ENCODE assay signal across 7 mouse cellular contexts in the genomic region with DNA sequence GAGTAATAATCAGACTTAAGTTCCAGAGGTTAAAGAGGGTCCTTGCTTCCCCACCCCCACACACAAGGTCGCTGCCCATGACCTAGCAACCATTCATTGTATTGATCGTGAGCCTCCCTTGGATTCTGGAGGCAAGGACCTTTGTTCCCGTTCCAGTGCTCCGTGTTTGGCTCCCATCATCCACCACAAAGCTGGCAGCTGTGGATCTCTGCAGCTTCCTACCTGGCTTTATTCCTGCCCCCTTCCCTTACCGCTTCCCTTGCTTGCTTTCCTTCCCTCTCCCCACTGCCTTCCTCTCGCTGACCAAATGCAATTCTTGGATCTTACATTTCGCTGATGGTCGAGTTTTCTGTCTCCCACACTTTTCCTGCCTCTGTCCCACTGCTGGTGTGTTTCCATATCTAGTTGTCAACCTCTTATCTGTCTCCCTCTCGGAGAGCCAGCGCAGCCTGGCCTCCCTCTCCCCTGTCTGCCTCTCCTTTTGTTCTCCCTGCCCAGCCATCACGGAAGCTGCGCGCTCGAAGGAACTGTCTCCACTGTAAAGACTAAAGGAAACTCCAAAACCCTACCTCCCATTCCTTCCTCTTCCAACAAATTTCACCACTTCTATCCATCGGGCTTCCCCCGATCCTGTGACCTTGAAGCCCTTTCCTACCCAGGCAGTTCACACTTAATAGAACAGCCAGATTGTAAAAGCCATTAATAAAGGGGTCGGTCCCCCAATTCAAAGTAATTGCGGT. TPM values are rescaled to one million over a fixed set of nuclear protein-coding genes. Genes with fewer than 3 reads are reported as not detected.
DNase-seq lines count a peak whose midpoint lies in the region; ATAC-seq and TF ChIP-seq lines count a peak whose summit lies in the region.

No protein-coding gene starts in this region.

- H3K79me2 ChIP-seq in C2C12 (ENCODE audit: control insufficient read depth, insufficient read depth) = peaks cover 85% of the 10 kb centered on the region

- no peaks in the 10 kb centered on the region for H3K27me3 ChIP-seq in C2C12 (ENCODE audit: control insufficient read depth, insufficient read depth, insufficient read length)
- no peaks in the 10 kb centered on the region for H3K27me3 ChIP-seq in heart, embryonic 15.5 days
- peaks cover 62% of the 10 kb centered on the region for H3K27me3 ChIP-seq in liver, embryonic 15.5 days

- H3K9ac ChIP-seq in ES-E14 (ENCODE audit: insufficient read depth, low read depth, low read length, poor library complexity, severe bottlenecking) = peak overlapping the region; percentile 20; the same call in 1 of the 2 replicates
- H3K9ac ChIP-seq in heart, embryonic 15.5 days = peak overlapping the region; percentile 92
- peak overlapping the region; percentile 17; the same call in 1 of the 2 replicates for H3K9ac ChIP-seq in liver, embryonic 15.5 days

- WGBS in heart, embryonic 15.5 days = 4% methylated on average over 18 of the region's 18 CpGs
- 13% methylated on average over 18 of the region's 18 CpGs for WGBS in liver, embryonic 15.5 days (ENCODE audit: insufficient replicate concordance)

- H3K27ac ChIP-seq in ES-E14 (ENCODE audit: insufficient read depth, low read depth, low read length, poor library complexity, severe bottlenecking) = no peak overlapping the region
- H3K27ac ChIP-seq in heart, embryonic 15.5 days = peak overlapping the region; percentile 96
- H3K27ac ChIP-seq in liver, embryonic 15.5 days (replicated peaks) = peak overlapping the region; percentile 72

- H3K4me1 ChIP-seq in ES-E14 (ENCODE audit: control insufficient read depth in 2 of 2, insufficient read depth in 2 of 2, low read length in 2 of 2, poor library complexity in 1 of 2) = peaks cover 6 to 25% of the 10 kb centered on the region in 2 experiments
- H3K4me1 ChIP-seq in heart, embryonic 15.5 days (replicated peaks) = peaks cover 73% of the 10 kb centered on the region
- peaks cover 84% of the 10 kb centered on the region for H3K4me1 ChIP-seq in liver, embryonic 15.5 days (replicated peaks)

- peak overlapping the region; percentile 67 for H3K4me2 ChIP-seq in heart, embryonic 15.5 days
- peak overlapping the region; percentile 72 for H3K4me2 ChIP-seq in liver, embryonic 15.5 days

- H3K9me3 ChIP-seq in ES-E14 (ENCODE audit: control insufficient read depth, insufficient read depth, low read depth, low read length) = no peaks in the 10 kb centered on the region
- H3K9me3 ChIP-seq in heart, embryonic 15.5 days (replicated peaks) = no peaks in the 10 kb centered on the region
- H3K9me3 ChIP-seq in liver, embryonic 15.5 days (replicated peaks) = no peaks in the 10 kb centered on the region

- in situ Hi-C loops in ES-E14 (cut with MboI; ENCODE audit: low sequenced_read_pairs in 2 of 2, unreplicated experiment in 2 of 2) = no loop called here

- H3K4me3 ChIP-seq in C2C12 (ENCODE audit: insufficient read depth, poor library complexity, severe bottlenecking) (peak overlapping the region; percentile 89), ES-E14 (ENCODE audit: insufficient read depth in 1 of 2, low read depth in 1 of 2, low read length in 2 of 2, poor library complexity in 1 of 2, severe bottlenecking in 1 of 2) (peak overlapping the region; percentile 68 to 69)
- H3K4me3 ChIP-seq in heart, embryonic 15.5 days = peak overlapping the region; percentile 74
- peak overlapping the region; percentile 62 for H3K4me3 ChIP-seq in liver, embryonic 15.5 days (replicated peaks)

- H3ac ChIP-seq in C2C12 (ENCODE audit: control insufficient read depth, insufficient read length, low read depth) = peak overlapping the region; percentile 56

- H3K36me3 ChIP-seq in C2C12 (ENCODE audit: control insufficient read depth, insufficient read depth) (peaks cover 30% of the 10 kb centered on the region), ES-E14 (ENCODE audit: control insufficient read depth, insufficient read depth, low read length, poor library complexity, severe bottlenecking) (peaks cover 7% of the 10 kb centered on the region)
- 0 out of 2 replicates have a peak, but pooled peaks cover 4% of the 10 kb centered on the region for H3K36me3 ChIP-seq in heart, embryonic 15.5 days
- 0 out of 2 replicates have a peak, but pooled peaks cover 5% of the 10 kb centered on the region for H3K36me3 ChIP-seq in liver, embryonic 15.5 days (replicated peaks)

- no peak for TF ChIP-seq CTCF in C2C12 (IDR thresholded peaks at IDR 0.05; ENCODE audit: control insufficient read depth, insufficient read depth, insufficient read length)

- peaks cover 45% of the 10 kb centered on the region for H3K79me3 ChIP-seq in C2C12 (ENCODE audit: low read depth)

- ATAC-seq in heart, embryonic 15.5 days (replicated peaks; ENCODE audit: insufficient number of reproducible peaks, insufficient read depth, low FRiP score, low read depth) = no peak
- no peak for ATAC-seq in liver, embryonic 15.5 days (ENCODE audit: insufficient read depth)
- no peak for ATAC-seq in megakaryocyte-erythroid progenitor cell, adult 5-6 weeks (replicated peaks; ENCODE audit: low FRiP score, low TSS enrichment, poor library complexity, severe bottlenecking)

- DNase-seq in ES-E14 (ENCODE audit: low read depth, low spot score) = no peak
- DNase-seq in right cerebral cortex, adult 18-20 months = no peak
- DNase-seq in gastrocnemius, postnatal 25 days = no peak

TF ChIP-seq in C2C12, 6 proteins besides CTCF, POLR2A, EP300 and RAD21:
- TF ChIP-seq MYOD1 (IDR thresholded peaks at IDR 0.05; ENCODE audit: control insufficient read depth, insufficient read length, low read depth) (no peak), MAX (IDR thresholded peaks at IDR 0.05) (no peak)

TF ChIP-seq in ES-E14, 5 proteins besides CTCF, POLR2A, EP300 and RAD21:
- TF ChIP-seq ZC3H11A (IDR thresholded peaks at IDR 0.05; ENCODE audit: borderline replicate concordance, low read depth, low read length) (no peak), ZNF384 (IDR thresholded peaks at IDR 0.05; ENCODE audit: low read depth, low read length) (no peak), HCFC1 (IDR thresholded peaks at IDR 0.05; ENCODE audit: borderline replicate concordance, insufficient read depth, low read length) (no peak), CHD2 (IDR thresholded peaks at IDR 0.05; ENCODE audit: low read depth, low read length) (no peak), MAFK (IDR thresholded peaks at IDR 0.05; ENCODE audit: insufficient read depth, low read depth, low read length) (no peak)

RNA-seq across cellular contexts. Expression of a gene that starts 0.8 kb away (rescaled TPM):
- 118 TPM for polyA plus RNA-seq in C2C12 (2012; fragmentation: generic; extraction: Trizol)
- total RNA-seq in ES-E14 (2012; rRNA removed) = 29.8 and 67.3 TPM in 2 replicates
- 91.2 and 125 TPM in 2 replicates for polyA plus RNA-seq in heart, embryonic 15.5 days (2015; fragmentation: Nextera tagmentation; extraction: Ambion mirVana)
- polyA plus RNA-seq in liver, embryonic 15.5 days (2015; fragmentation: Nextera tagmentation; extraction: Ambion mirVana) = 22.6 and 24.7 TPM in 2 replicates
- 39.2 and 44.9 TPM in 2 replicates for total RNA-seq in megakaryocyte-erythroid progenitor cell, adult 5-6 weeks (2014; fragmentation: Nextera tagmentation)
- 23.4 and 37.2 TPM in 2 replicates for total RNA-seq in megakaryocyte-erythroid progenitor cell, adult 5-6 weeks (2017)
- total RNA-seq in gastrocnemius, postnatal 25 days (2021) = 10 to 100 TPM; 15.8 to 17.1 TPM

RNA-seq across cellular contexts. Expression of a gene that starts 3.9 kb away (rescaled TPM):
- 518 TPM for polyA plus RNA-seq in C2C12 (2012; fragmentation: generic; extraction: Trizol)
- 137 and 272 TPM in 2 replicates for total RNA-seq in ES-E14 (2012; rRNA removed)
- 196 and 285 TPM in 2 replicates for polyA plus RNA-seq in heart, embryonic 15.5 days (2015; fragmentation: Nextera tagmentation; extraction: Ambion mirVana)
- 128 and 168 TPM in 2 replicates for polyA plus RNA-seq in liver, embryonic 15.5 days (2015; fragmentation: Nextera tagmentation; extraction: Ambion mirVana)
- 504 and 507 TPM in 2 replicates for total RNA-seq in megakaryocyte-erythroid progenitor cell, adult 5-6 weeks (2014; fragmentation: Nextera tagmentation)
- total RNA-seq in megakaryocyte-erythroid progenitor cell, adult 5-6 weeks (2017) = 266 and 434 TPM in 2 replicates
- 10 to 100 TPM; 94.2 to 95.6 TPM for total RNA-seq in gastrocnemius, postnatal 25 days (2021)

RNA-seq across cellular contexts. Expression of a gene that starts 13.0 kb away (rescaled TPM):
- 0.35 TPM for polyA plus RNA-seq in C2C12 (2012; fragmentation: generic; extraction: Trizol)
- 93.1 and 310 TPM in 2 replicates for total RNA-seq in ES-E14 (2012; rRNA removed)
- 7.7 and 11.0 TPM in 2 replicates for polyA plus RNA-seq in heart, embryonic 15.5 days (2015; fragmentation: Nextera tagmentation; extraction: Ambion mirVana)
- 9.9 and 10.5 TPM in 2 replicates for polyA plus RNA-seq in liver, embryonic 15.5 days (2015; fragmentation: Nextera tagmentation; extraction: Ambion mirVana)
- 8.8 and 12.9 TPM in 2 replicates for total RNA-seq in megakaryocyte-erythroid progenitor cell, adult 5-6 weeks (2014; fragmentation: Nextera tagmentation)
- total RNA-seq in megakaryocyte-erythroid progenitor cell, adult 5-6 weeks (2017) = 8.2 and 10.6 TPM in 2 replicates
- total RNA-seq in gastrocnemius, postnatal 25 days (2021) = 1 to 10 TPM; 1.9 to 2.1 TPM

RNA-seq across cellular contexts. Expression of a gene that starts 33.4 kb away (rescaled TPM):
- polyA plus RNA-seq in C2C12 (2012; fragmentation: generic; extraction: Trizol) = 72.8 TPM
- total RNA-seq in ES-E14 (2012; rRNA removed) = 20.8 and 48.1 TPM in 2 replicates
- 41.9 and 51.6 TPM in 2 replicates for polyA plus RNA-seq in heart, embryonic 15.5 days (2015; fragmentation: Nextera tagmentation; extraction: Ambion mirVana)
- polyA plus RNA-seq in liver, embryonic 15.5 days (2015; fragmentation: Nextera tagmentation; extraction: Ambion mirVana) = 21.2 and 23.0 TPM in 2 replicates
- total RNA-seq in megakaryocyte-erythroid progenitor cell, adult 5-6 weeks (2014; fragmentation: Nextera tagmentation) = 38.4 and 38.6 TPM in 2 replicates
- total RNA-seq in megakaryocyte-erythroid progenitor cell, adult 5-6 weeks (2017) = 13.0 and 19.9 TPM in 2 replicates
- total RNA-seq in gastrocnemius, postnatal 25 days (2021) = 10 to 100 TPM; 26.8 to 38.9 TPM

RNA-seq across cellular contexts. Expression of a gene that starts 45.3 kb away (rescaled TPM):
- polyA plus RNA-seq in C2C12 (2012; fragmentation: generic; extraction: Trizol) = 0.56 TPM
- 0.85 and 1.4 TPM in 2 replicates for total RNA-seq in ES-E14 (2012; rRNA removed)
- 1.1 and 1.9 TPM in 2 replicates for polyA plus RNA-seq in heart, embryonic 15.5 days (2015; fragmentation: Nextera tagmentation; extraction: Ambion mirVana)
- 0.20 and 0.23 TPM in 2 replicates for polyA plus RNA-seq in liver, embryonic 15.5 days (2015; fragmentation: Nextera tagmentation; extraction: Ambion mirVana)
- 0.50 and 3.5 TPM in 2 replicates for total RNA-seq in megakaryocyte-erythroid progenitor cell, adult 5-6 weeks (2014; fragmentation: Nextera tagmentation)
- total RNA-seq in megakaryocyte-erythroid progenitor cell, adult 5-6 weeks (2017) = 0.80 and 2.0 TPM in 2 replicates
- total RNA-seq in gastrocnemius, postnatal 25 days (2021) = not detected

Comparison
In these comparisons a context has a peak if more than half of its experiments do, and no peak if none do; other contexts are left out.
1. H3K9ac ChIP-seq: peak in every context shown above with its lines; median percentile 92 in heart, embryonic 15.5 days; 20 in ES-E14; 17 in liver, embryonic 15.5 days.